Mouse (Mus musculus) heart, embryonic 10.5 days (tissue): Measurements from ENCODE around the gene Smug1. TPM values are rescaled to one million over a fixed set of nuclear protein-coding genes. Genes with fewer than 3 reads are reported as not detected.

Experiments
- polyA plus RNA-seq: library from polyadenylated mRNA; unstranded; fragments of >200 nt; fragmentation: Nextera tagmentation; extraction: Ambion mirVana; gene quantifications from 2 replicates; pipeline ENCODE4 v1.2.1, GENCODE M21; 2016

The Smug1 gene
- polyA plus RNA-seq, 1 experiment from 2014 or later = 16.2 TPM

Other genes starting within 250 kb of the Smug1 start
- gene Hoxc13, start 246.0 kb downstream of the Smug1 start, polyA plus RNA-seq = not detected in 2 replicates
- gene Hoxc12, start 230.3 kb downstream of the Smug1 start, polyA plus RNA-seq = not detected in 2 replicates
- not detected in 2 replicates for gene Hoxc11, start 212.7 kb downstream of the Smug1 start, polyA plus RNA-seq
- 0.07 and 0.62 TPM in 2 replicates for gene Hoxc10, start 200.3 kb downstream of the Smug1 start, polyA plus RNA-seq
- gene Hoxc5, start 199.6 kb downstream of the Smug1 start, polyA plus RNA-seq = 0.60 and 5.5 TPM in 2 replicates
- gene Hoxc9, start 190.7 kb downstream of the Smug1 start, polyA plus RNA-seq = 0.49 TPM in 1 of 2 replicates, not detected in the other
- 0.06 and 1.7 TPM in 2 replicates for gene Hoxc8, start 176.5 kb downstream of the Smug1 start, polyA plus RNA-seq
- 0.23 and 1.8 TPM in 2 replicates for gene Hoxc6, start 168.8 kb downstream of the Smug1 start, polyA plus RNA-seq
- 0.81 and 6.6 TPM in 2 replicates for gene Hoxc4, start 148.2 kb downstream of the Smug1 start, polyA plus RNA-seq
- 152 and 154 TPM in 2 replicates for gene Cbx5, start 72.7 kb upstream of the Smug1 start, polyA plus RNA-seq
- 682 and 901 TPM in 2 replicates for gene Hnrnpa1, start 73.3 kb upstream of the Smug1 start, polyA plus RNA-seq
- gene Nfe2, start 91.3 kb upstream of the Smug1 start, polyA plus RNA-seq = 15.2 and 19.4 TPM in 2 replicates
- 220 and 264 TPM in 2 replicates for gene Copz1, start 105.6 kb upstream of the Smug1 start, polyA plus RNA-seq
- 0.35 TPM in 1 of 2 replicates, not detected in the other for gene Gpr84, start 143.5 kb upstream of the Smug1 start, polyA plus RNA-seq
- gene Zfp385a, start 173.0 kb upstream of the Smug1 start, polyA plus RNA-seq = 8.9 and 15.8 TPM in 2 replicates
- gene Itga5, start 199.7 kb upstream of the Smug1 start, polyA plus RNA-seq = 60.6 and 98.7 TPM in 2 replicates